Mouse (Mus musculus) lung, postnatal 10 days (tissue): ENCODE measurements around the gene Ntmt1.

ENCODE experiments used
- DNase-seq: peaks from one replicate; pipeline ENCODE4 v3.0.0; 2021

Gene Ntmt1

GRCm38 (mm10) chr2:30807648-30808295 lies at the start of gene Ntmt1:
TSS of gene Ntmt1 (plus strand) at chr2:30807826.
- DNase-seq, result peak; percentile 100

GRCm38 (mm10) chr2:30758341-30759087 lies 49.1 kb upstream of the Ntmt1 start:
- DNase-seq, result peak; percentile 97

GRCm38 (mm10) chr2:30759088-30759374 lies 48.6 kb upstream of the Ntmt1 start:
- no peak for DNase-seq

GRCm38 (mm10) chr2:30759442-30759841 lies 48.2 kb upstream of the Ntmt1 start:
- peak; percentile 31 for DNase-seq

GRCm38 (mm10) chr2:30759858-30760547 lies 47.6 kb upstream of the Ntmt1 start:
- no peak for DNase-seq

- DNase-seq, result no peak
Measured at GRCm38 (mm10) chr2:30760706-30761105, 46.9 kb upstream of the Ntmt1 start.

- no peak for DNase-seq
Measured at GRCm38 (mm10) chr2:30766446-30766845, 41.2 kb upstream of the Ntmt1 start.

GRCm38 (mm10) chr2:30767626-30768240 lies 39.9 kb upstream of the Ntmt1 start:
- no peak for DNase-seq

- no peak for DNase-seq
Measured at GRCm38 (mm10) chr2:30768529-30768928, 39.1 kb upstream of the Ntmt1 start.

GRCm38 (mm10) chr2:30769187-30769586 lies 38.4 kb upstream of the Ntmt1 start:
- peak; percentile 50 for DNase-seq

GRCm38 (mm10) chr2:30771368-30771805 lies 36.2 kb upstream of the Ntmt1 start:
- no peak for DNase-seq

- DNase-seq, result peak; percentile 86
Measured at GRCm38 (mm10) chr2:30771806-30772460, 35.7 kb upstream of the Ntmt1 start.

GRCm38 (mm10) chr2:30772581-30773312 lies 34.9 kb upstream of the Ntmt1 start:
- DNase-seq, result peak; percentile 73

GRCm38 (mm10) chr2:30773313-30774005 lies 34.2 kb upstream of the Ntmt1 start:
- DNase-seq, result no peak

- DNase-seq, result no peak
Measured at GRCm38 (mm10) chr2:30775955-30776354, 31.7 kb upstream of the Ntmt1 start.

- no peak for DNase-seq
Measured at GRCm38 (mm10) chr2:30777266-30777665, 30.4 kb upstream of the Ntmt1 start.

GRCm38 (mm10) chr2:30778235-30778634 lies 29.4 kb upstream of the Ntmt1 start:
- DNase-seq, result no peak

GRCm38 (mm10) chr2:30779241-30779640 lies 28.4 kb upstream of the Ntmt1 start:
- DNase-seq, result no peak

- no peak for DNase-seq
Measured at GRCm38 (mm10) chr2:30782312-30783290, 25.0 kb upstream of the Ntmt1 start.

GRCm38 (mm10) chr2:30783346-30783745 lies 24.3 kb upstream of the Ntmt1 start:
- peak; percentile 90 for DNase-seq
